Mouse (Mus musculus) liver, embryonic 12.5 days (tissue): ENCODE measurements around the gene Sugp1. TPM values are rescaled to one million over a fixed set of nuclear protein-coding genes. Genes with fewer than 3 reads are reported as not detected.
A peak's percentile ranks its signal among the peaks of the same experiment; 100 is the strongest.

Experiments used
- ATAC-seq: fragments of 200-750 bp; cut with Nextera tagmentation; 2 replicates; pipeline ENCODE4 v1.8.0; 2017; ENCODE audit warnings: moderate number of reproducible peaks, mild to moderate bottlenecking, moderate library complexity
- H3K27ac ChIP-seq: fragments of 300-500 bp; sonication (generic); 2 replicates; pipeline ENCODE4 v1.5.1; 2016; ENCODE audit warnings: mild to moderate bottlenecking
- H3K27me3 ChIP-seq: fragments of 300-500 bp; sonication (generic); replicated peaks from 2 replicates; pipeline ENCODE4 v1.6.1; 2016; ENCODE audit warnings: mild to moderate bottlenecking, moderate library complexity
- H3K36me3 ChIP-seq: fragments of 300-500 bp; sonication (generic); 2 replicates; pipeline ENCODE4 v1.6.1; 2016; ENCODE audit warnings: mild to moderate bottlenecking, moderate library complexity
- H3K4me1 ChIP-seq: fragments of 300-500 bp; sonication (generic); 2 replicates; pipeline ENCODE4 v1.6.1; 2016
- H3K4me2 ChIP-seq: fragments of 300-500 bp; sonication (generic); 2 replicates; pipeline ENCODE4 v1.6.1; 2016; ENCODE audit warnings: mild to moderate bottlenecking, moderate library complexity
- H3K4me3 ChIP-seq: fragments of 300-500 bp; sonication (generic); 2 replicates; pipeline ENCODE4 v1.5.1; 2016; ENCODE audit warnings: mild to moderate bottlenecking, moderate library complexity
- H3K9ac ChIP-seq: fragments of 300-500 bp; sonication (generic); 2 replicates; pipeline ENCODE4 v1.6.1; 2016; ENCODE audit warnings: mild to moderate bottlenecking, moderate library complexity
- H3K9me3 ChIP-seq: fragments of 300-500 bp; sonication (generic); replicated peaks from 2 replicates; pipeline ENCODE4 v1.6.1; 2016; ENCODE audit warnings: mild to moderate bottlenecking, moderate library complexity
- WGBS: fragments of 180-500 bp; shearing (Covaris S2); methylation state at CpG from one replicate; pipeline ENCODE4 v1.1.7; 2016; ENCODE audit not compliant: insufficient replicate concordance; 5-methylcytosine and 5-hydroxymethylcytosine counted together
- polyA plus RNA-seq: library from polyadenylated mRNA; unstranded; fragments of >200 nt; fragmentation: Nextera tagmentation; extraction: Ambion mirVana; gene quantifications from 2 replicates; pipeline ENCODE4 v1.2.1, GENCODE M21; 2016

Gene Sugp1
- polyA plus RNA-seq, 1 experiment from 2014 or later: 26.2 TPM

DNA sequence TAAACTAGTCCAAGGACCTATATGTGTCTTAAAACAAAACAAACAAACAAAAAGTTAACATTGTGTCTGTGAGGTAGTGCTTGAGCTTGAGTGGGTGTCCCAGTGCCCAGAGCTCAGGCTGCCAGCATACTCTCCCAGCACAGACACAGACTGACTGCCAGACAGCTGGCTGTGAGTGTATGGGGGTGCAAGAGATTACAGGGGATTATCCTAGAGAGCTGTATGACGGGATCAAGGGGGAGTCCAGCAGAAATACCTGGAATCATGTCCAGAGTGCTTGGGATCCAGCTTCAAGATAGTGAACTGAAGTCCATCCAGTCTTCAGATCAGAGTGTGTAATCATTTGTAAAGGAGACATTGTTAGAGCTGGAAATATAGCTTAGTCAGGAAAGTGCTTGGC is 15.1 kb downstream of the Sugp1 start:
- H3K27ac ChIP-seq: no peak overlapping the region
- H3K36me3 ChIP-seq: peaks cover 97% of the 10 kb centered on the region
- ATAC-seq: no peak
- H3K9ac ChIP-seq: no peak overlapping the region
- no peaks in the 10 kb centered on the region for H3K9me3 ChIP-seq
- H3K27me3 ChIP-seq: no peaks in the 10 kb centered on the region
- 84% methylated on average over 1 of the region's 1 CpGs for WGBS
- H3K4me3 ChIP-seq: no peak overlapping the region
- no peak overlapping the region for H3K4me2 ChIP-seq
- H3K4me1 ChIP-seq: no peaks in the 10 kb centered on the region

DNA sequence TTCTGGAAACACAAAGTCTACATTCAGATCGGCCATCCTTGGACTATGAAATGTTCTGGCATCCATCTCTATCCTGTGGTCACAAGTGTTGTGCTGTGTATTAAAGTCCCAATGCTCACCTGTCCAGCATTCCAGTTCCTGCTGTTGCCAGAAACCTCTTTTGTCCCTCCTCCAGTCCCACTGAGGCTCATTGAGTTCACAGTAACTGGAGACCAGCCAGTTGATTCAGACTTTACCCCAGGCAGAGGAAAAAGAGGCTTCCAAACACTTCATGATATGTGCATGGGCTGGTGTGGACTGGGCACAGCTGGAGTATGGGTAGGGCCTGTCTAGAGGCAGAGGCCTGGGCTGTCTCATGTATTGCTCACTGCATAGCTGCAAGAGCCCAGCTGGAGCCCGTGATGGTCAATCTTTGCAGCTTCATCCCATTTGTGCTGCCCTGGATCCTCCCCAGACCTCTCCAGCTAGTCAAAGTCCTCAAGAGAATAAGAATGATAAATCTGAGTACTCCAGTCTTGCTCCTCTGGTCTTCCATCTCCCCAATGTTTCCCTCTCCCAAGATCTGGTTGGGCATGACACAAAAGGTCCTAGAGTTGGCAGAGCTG is 29.3 kb downstream of the Sugp1 start:
- no peaks in the 10 kb centered on the region for H3K9me3 ChIP-seq
- H3K4me1 ChIP-seq: peaks cover 19% of the 10 kb centered on the region
- H3K27me3 ChIP-seq: 0 out of 2 replicates have a peak, but pooled peaks cover 9% of the 10 kb centered on the region
- ATAC-seq: 0 out of 2 replicates have a peak, but pooled peaks have one; percentile 25
- WGBS: 76% methylated on average over 2 of the region's 2 CpGs
- peaks cover 53% of the 10 kb centered on the region for H3K36me3 ChIP-seq
- H3K27ac ChIP-seq: no peak overlapping the region
- H3K4me2 ChIP-seq: peak overlapping the region; percentile 74; the same call in 1 of the 2 replicates
- no peak overlapping the region for H3K4me3 ChIP-seq
- no peak overlapping the region for H3K9ac ChIP-seq

DNA sequence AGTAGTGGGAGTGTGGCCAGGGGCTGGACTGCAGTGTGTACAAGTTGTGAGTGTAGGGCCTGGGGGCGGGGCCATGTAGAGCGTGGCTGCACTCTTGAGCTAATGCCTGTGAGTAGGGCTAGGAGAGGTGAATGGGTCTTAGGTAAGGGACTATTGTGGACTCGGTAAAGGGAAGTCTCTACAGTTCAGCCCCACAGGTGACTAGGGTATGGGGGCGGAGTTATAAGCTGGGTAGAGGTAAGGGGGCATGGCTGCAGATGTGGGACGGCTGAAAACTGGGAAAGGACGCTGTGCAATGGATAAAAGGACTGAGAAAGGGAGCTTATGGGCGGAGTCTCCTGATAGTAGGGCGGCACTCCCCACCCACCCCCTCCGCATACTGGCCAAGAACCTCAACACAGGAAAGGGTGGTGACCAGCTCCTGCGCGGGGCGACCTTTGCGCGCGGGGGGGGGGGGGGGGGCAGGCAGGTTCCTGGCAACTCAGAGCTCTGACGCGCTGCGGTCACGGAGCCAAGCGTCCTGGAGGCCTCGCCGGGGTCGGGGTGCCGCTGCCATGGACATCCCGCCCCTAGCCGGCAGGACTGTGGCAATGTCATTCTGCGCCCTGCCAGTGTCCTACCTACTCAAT is 29.9 kb downstream of the Sugp1 start, which contains the start of gene Tm6sf2:
Tm6sf2 (plus strand) TSS at position 484 of the 629 bp plus-strand sequence.
- peak; percentile 79 for ATAC-seq
- Histone ChIP-seq H3K4me3 (peak within 1 kb of the TSS; percentile 40), H3K27ac (no peak within 1 kb of the TSS), H3K9ac (peak within 1 kb of the TSS; percentile 51), H3K4me2 (peak within 1 kb of the TSS; percentile 74), H3K4me1 (peaks cover 19% of the 10 kb centered on the region), H3K9me3 (no peaks in the 10 kb centered on the region), H3K27me3 (0 out of 2 replicates have a peak, but pooled peaks cover 9% of the 10 kb centered on the region), H3K36me3 (peaks cover 47% of the 10 kb centered on the region)
- 7% methylated on average over 25 of the region's 27 CpGs for WGBS

DNA sequence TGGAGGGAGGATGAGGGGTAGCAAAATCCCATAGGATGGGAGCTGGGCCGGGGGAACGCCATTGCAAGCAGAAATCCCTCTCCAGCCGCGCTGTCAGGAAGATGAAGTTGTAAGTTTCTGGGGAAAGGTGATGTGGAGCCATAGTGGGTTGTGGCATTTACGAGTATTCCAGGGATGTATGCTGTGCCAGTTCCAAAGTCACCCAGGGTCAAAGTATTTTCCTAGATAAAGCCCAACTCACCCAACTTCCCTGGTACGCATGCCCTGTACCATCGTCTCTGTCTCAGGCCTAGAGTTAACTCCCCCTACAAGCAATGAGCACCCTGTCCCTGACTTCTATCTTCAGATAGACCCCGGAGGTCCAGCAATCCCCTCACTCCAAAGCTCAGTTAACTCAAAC is 30.5 kb downstream of the Sugp1 start:
- Histone ChIP-seq H3K4me2 (peak overlapping the region; percentile 74), H3K4me3 (peak overlapping the region; percentile 40), H3K27me3 (0 out of 2 replicates have a peak, but pooled peaks cover 9% of the 10 kb centered on the region), H3K4me1 (peaks cover 19% of the 10 kb centered on the region), H3K27ac (no peak overlapping the region), H3K9me3 (no peaks in the 10 kb centered on the region), H3K36me3 (peaks cover 42% of the 10 kb centered on the region), H3K9ac (peak overlapping the region; percentile 51)
- 60% methylated on average over 8 of the region's 8 CpGs for WGBS
- no peak; the same call in 1 of the 2 replicates for ATAC-seq

DNA sequence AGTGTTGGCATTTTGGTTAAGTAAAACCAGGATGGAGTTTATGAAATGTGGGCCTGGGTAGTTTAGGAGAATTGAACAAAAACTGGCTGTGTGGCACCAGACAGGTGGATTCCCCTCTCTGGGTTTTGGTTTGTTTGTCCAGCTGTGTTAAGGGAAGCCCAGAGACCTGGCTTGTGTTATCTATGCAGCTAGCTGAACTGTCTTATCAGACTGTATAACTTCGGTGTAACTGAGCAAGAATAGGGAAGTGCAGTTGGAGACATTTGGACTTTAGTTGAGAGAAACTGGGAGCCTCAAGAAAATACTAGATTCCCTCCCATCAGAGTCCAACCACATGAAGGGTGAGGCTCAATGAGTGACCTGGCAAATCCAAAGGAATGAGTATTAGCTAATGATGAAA is 31.1 kb downstream of the Sugp1 start:
- WGBS: 3% methylated on average over 1 of the region's 1 CpGs
- Histone ChIP-seq H3K27ac (no peak overlapping the region), H3K9me3 (no peaks in the 10 kb centered on the region), H3K4me3 (no peak overlapping the region), H3K9ac (no peak overlapping the region), H3K4me2 (no peak overlapping the region), H3K27me3 (0 out of 2 replicates have a peak, but pooled peaks cover 9% of the 10 kb centered on the region), H3K4me1 (peaks cover 19% of the 10 kb centered on the region), H3K36me3 (peaks cover 36% of the 10 kb centered on the region)
- no peak for ATAC-seq

DNA sequence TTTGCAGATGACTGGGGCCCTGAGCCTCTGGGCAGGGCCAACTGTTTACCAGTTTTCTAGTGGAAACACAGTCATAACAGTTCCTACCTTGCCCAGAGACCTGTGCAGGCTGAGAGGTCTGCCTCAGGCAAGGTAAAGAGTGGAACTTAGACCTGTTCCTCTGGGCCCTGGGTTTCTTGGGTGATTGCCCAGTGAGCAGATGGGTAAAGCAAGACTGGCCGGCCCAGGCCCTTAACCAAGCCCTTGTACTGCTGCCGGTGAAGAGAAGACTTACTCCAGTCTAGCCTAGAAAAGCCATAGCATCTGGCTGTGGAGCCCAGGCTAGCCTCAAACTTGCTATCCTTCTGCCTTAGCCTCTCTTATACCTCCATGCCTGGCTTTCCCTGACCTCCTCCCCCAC is 39.4 kb downstream of the Sugp1 start:
- no peaks in the 10 kb centered on the region for H3K9me3 ChIP-seq
- H3K36me3 ChIP-seq: no peaks in the 10 kb centered on the region
- no peak overlapping the region for H3K4me2 ChIP-seq
- H3K4me1 ChIP-seq: peaks cover 17% of the 10 kb centered on the region
- no peak overlapping the region for H3K4me3 ChIP-seq
- no peak overlapping the region for H3K27ac ChIP-seq
- WGBS: 77% methylated on average over 2 of the region's 2 CpGs
- no peak for ATAC-seq
- H3K27me3 ChIP-seq: peaks cover 68% of the 10 kb centered on the region
- H3K9ac ChIP-seq: no peak overlapping the region

DNA sequence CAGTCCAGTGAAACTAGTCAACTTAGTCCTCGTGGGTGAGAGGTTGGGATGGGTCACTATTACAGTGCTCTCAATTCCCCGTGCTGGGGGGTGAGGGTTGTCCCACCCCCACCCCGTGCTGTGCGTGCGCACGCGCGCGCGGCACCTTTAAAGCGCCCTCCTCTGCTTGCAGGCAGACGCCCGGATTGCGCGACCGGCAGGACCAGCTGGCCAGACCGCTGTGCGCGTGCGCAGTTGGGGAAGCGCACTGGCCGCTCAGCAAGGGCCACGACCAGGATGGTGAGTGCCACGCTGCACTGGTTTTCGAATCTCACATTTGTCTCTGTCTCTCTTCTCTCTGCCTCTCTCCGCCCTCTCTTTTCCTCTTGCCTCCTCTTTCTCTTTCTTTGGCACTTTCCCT is 40.7 kb downstream of the Sugp1 start, which contains the start of gene Hapln4:
Hapln4 (plus strand) TSS at position 173 of the 400 bp plus-strand sequence.
- H3K9me3 ChIP-seq: no peaks in the 10 kb centered on the region
- peaks cover 81% of the 10 kb centered on the region for H3K27me3 ChIP-seq
- H3K9ac ChIP-seq: no peak within 1 kb of the TSS
- no peaks in the 10 kb centered on the region for H3K36me3 ChIP-seq
- peaks cover 22% of the 10 kb centered on the region for H3K4me1 ChIP-seq
- H3K4me2 ChIP-seq: peak within 1 kb of the TSS; percentile 59
- ATAC-seq: no peak
- H3K27ac ChIP-seq: no peak within 1 kb of the TSS
- WGBS: under 1% methylated on average over 26 of the region's 26 CpGs
- H3K4me3 ChIP-seq: peak within 1 kb of the TSS; percentile 43

DNA sequence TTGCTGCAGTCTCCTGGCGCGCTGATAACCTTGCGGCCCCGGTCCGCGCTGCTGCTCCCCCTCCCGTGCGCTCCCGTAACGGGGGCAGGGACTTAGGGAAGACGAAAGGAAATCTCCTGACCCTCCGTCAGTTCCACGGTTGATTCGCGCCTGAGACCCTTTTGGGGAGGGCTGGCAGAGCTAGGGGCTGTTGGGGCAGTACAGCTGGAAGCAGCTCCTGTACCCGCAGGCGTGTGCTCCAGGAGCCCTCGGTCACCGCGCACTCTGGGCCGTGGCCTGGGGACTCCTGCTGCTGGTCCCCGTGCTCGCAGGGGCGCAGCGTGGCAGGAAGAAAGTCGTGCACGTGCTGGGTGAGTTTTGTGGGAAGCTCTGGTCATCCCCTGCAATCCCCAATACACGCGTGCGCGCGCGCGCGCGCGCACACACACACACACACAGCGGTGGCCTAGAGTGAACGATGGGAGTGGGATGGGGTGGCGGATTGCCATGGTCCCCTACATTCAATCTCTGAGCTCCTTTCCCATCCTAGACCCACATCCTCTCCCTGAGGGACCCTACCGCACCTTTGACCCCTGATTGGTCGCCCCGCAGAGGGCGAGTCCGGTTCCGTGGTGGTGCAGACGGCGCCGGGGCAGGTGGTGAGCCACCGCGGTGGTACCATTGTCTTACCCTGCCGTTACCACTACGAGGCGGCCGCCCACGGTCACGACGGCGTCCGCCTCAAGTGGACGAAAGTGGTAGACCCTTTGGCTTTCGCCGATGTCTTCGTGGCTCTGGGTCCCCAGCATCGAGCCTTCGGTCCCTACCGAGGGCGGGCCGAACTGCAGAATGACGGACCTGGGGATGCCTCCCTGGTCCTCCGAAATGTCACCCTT is 41.8 kb downstream of the Sugp1 start:
- Histone ChIP-seq H3K4me3 (peak overlapping the region; percentile 43), H3K9me3 (no peaks in the 10 kb centered on the region), H3K27ac (no peak overlapping the region), H3K4me1 (peaks cover 22% of the 10 kb centered on the region), H3K4me2 (peak overlapping the region; percentile 59), H3K9ac (no peak overlapping the region), H3K27me3 (peaks cover 89% of the 10 kb centered on the region), H3K36me3 (no peaks in the 10 kb centered on the region)
- WGBS: 3% methylated on average over 71 of the region's 71 CpGs
- ATAC-seq: no peak

DNA sequence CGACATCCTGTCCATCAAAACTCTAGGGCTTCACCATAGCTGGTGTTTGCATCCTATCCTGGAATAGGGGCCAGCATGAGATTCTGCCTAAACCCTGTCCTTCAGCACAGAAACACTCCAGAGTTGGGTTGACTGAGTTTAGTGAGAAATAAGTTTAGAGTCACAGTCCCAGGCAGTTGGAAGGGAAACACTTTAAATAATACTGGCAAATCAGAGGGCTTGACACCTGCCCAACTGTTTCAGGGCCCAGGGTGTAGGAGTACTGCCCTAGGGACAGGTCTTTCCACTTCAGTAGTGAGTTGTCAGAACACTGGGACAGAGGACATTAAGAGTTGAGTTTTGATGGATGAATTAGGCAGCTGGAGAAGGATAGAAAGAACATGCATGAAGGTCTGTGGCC is 43.5 kb downstream of the Sugp1 start:
- Histone ChIP-seq H3K9me3 (no peaks in the 10 kb centered on the region), H3K4me1 (peaks cover 22% of the 10 kb centered on the region), H3K9ac (no peak overlapping the region), H3K36me3 (no peaks in the 10 kb centered on the region), H3K27ac (no peak overlapping the region), H3K4me2 (no peak overlapping the region), H3K4me3 (no peak overlapping the region), H3K27me3 (peaks cover 100% of the 10 kb centered on the region)
- WGBS: 32% methylated on average over 1 of the region's 1 CpGs
- no peak for ATAC-seq

DNA sequence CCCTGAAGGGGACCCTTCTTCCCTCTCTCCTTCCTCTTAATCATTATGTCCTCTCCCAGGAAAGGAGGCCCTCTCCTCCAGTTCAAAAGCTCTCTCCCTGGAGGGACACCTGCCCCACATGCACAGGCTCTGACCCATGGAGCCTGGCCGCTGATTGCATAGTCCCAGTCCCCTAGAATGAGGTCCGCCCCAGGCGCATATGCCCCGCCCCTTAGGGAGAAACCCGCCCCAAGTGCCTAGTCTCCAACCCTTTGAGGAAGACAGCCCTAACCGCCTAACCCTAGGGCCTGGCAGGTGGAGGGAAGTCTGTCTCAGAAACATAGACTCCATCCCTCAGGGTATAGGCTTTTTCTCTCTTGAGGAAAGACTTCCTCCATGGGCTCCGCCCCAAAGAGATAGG is 44.6 kb downstream of the Sugp1 start:
- no peak for ATAC-seq
- Histone ChIP-seq H3K4me2 (no peak overlapping the region), H3K4me3 (no peak overlapping the region), H3K27ac (no peak overlapping the region), H3K36me3 (no peaks in the 10 kb centered on the region), H3K4me1 (peaks cover 22% of the 10 kb centered on the region), H3K27me3 (peaks cover 100% of the 10 kb centered on the region), H3K9ac (no peak overlapping the region), H3K9me3 (no peaks in the 10 kb centered on the region)
- WGBS: 6% methylated on average over 7 of the region's 7 CpGs

DNA sequence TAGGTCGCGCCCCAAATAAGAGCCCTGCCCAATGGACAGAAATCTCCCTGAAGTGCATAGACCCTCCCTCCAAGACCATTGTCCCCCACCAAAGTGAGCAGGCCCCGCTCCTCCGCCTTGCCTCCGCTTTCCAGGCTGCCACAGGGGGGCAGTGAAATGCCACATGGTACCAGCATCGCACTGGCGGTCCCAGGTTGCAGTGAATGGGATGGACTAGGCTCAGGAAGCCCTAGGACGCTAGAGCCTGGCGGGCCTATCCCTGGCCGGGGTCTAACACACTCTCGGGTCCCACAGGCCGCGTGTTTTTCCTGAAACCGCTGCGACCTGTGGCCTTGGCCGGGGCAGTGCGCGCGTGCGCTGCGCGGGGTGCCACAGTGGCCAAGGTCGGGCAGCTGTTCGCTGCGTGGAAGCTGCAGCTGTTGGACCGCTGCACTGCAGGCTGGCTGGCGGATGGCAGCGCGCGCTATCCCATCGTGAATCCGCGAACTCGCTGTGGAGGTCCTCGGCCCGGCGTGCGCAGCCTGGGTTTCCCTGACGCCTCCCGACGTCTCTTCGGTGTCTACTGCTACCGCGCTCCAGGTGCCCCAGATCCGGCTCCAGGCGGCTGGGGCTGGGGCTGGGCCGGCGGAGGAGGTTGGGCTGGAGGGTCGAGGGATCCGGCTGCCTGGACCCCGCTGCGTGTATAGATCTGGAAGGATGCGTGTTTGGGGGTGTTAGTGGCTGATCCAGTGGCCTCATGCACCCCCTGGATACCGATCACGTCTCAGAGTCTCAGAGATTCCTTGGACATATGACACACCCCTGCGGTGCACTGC is 45.4 kb downstream of the Sugp1 start:
- Histone ChIP-seq H3K9ac (no peak overlapping the region), H3K36me3 (no peaks in the 10 kb centered on the region), H3K27me3 (peaks cover 97% of the 10 kb centered on the region), H3K4me2 (peak overlapping the region; percentile 48), H3K4me3 (peak overlapping the region; percentile 24), H3K4me1 (peaks cover 21% of the 10 kb centered on the region), H3K9me3 (no peaks in the 10 kb centered on the region), H3K27ac (no peak overlapping the region)
- peak; percentile 31; the same call in 1 of the 2 replicates for ATAC-seq
- 7% methylated on average over 56 of the region's 56 CpGs for WGBS
